Mouse (Mus musculus) limb, embryonic 15.5 days (tissue): Measurements from ENCODE around the gene Gm11168. TPM values are rescaled to one million over a fixed set of nuclear protein-coding genes. Genes with fewer than 3 reads are reported as not detected.
"Not testable (repeated sequence)": the region's sequence is repeated elsewhere in the genome, so short reads cannot be mapped to it uniquely, and the experiment has no call there.

Source experiments
- ATAC-seq: fragments of 200-750 bp; cut with Nextera tagmentation; 2 replicates; pipeline ENCODE4 v1.8.0; 2017; ENCODE audit warnings: low read depth, moderate TSS enrichment; ENCODE audit not compliant: insufficient number of reproducible peaks, low FRiP score, low TSS enrichment
- H3K27ac ChIP-seq: fragments of 300-500 bp; sonication (generic); 2 replicates; pipeline ENCODE4 v1.5.1; 2015; ENCODE audit warnings: moderate library complexity, mild to moderate bottlenecking, inconsistent platforms
- H3K27me3 ChIP-seq: fragments of 300-500 bp; sonication (generic); 2 replicates; pipeline ENCODE4 v1.6.1; 2015; ENCODE audit warnings: inconsistent platforms
- H3K36me3 ChIP-seq: fragments of 300-500 bp; sonication (generic); 2 replicates; pipeline ENCODE4 v1.6.1; 2015; ENCODE audit warnings: inconsistent platforms
- H3K4me1 ChIP-seq: fragments of 300-500 bp; sonication (generic); 2 replicates; pipeline ENCODE4 v1.6.1; 2015; ENCODE audit warnings: inconsistent platforms
- H3K4me2 ChIP-seq: fragments of 300-500 bp; sonication (generic); 2 replicates; pipeline ENCODE4 v1.6.1; 2015; ENCODE audit warnings: mild to moderate bottlenecking, inconsistent platforms
- H3K4me3 ChIP-seq: fragments of 300-500 bp; sonication (generic); 2 replicates; pipeline ENCODE4 v1.5.1; 2015; ENCODE audit warnings: mild to moderate bottlenecking, inconsistent platforms
- H3K9ac ChIP-seq: fragments of 300-500 bp; sonication (generic); 2 replicates; pipeline ENCODE4 v1.6.1; 2015; ENCODE audit warnings: inconsistent platforms
- H3K9me3 ChIP-seq: fragments of 300-500 bp; sonication (generic); 2 replicates; pipeline ENCODE4 v1.6.1; 2016; ENCODE audit warnings: inconsistent platforms
- WGBS: fragments of 180-500 bp; shearing (Covaris S2); methylation state at CpG from one replicate; pipeline ENCODE4 v1.1.7; 2015; 5-methylcytosine and 5-hydroxymethylcytosine counted together
- polyA plus RNA-seq: library from polyadenylated mRNA; unstranded; fragments of >200 nt; fragmentation: Nextera tagmentation; extraction: Ambion mirVana; gene quantifications from 2 replicates; pipeline ENCODE4 v1.2.1, GENCODE M21; 2015

The Gm11168 gene
- polyA plus RNA-seq: not detected in 2 replicates

- not testable (repeated sequence) for H3K4me2 ChIP-seq, H3K27me3 ChIP-seq, H3K4me1 ChIP-seq, H3K36me3 ChIP-seq, H3K9me3 ChIP-seq, H3K9ac ChIP-seq, H3K27ac ChIP-seq, H3K4me3 ChIP-seq, ATAC-seq
- 69% methylated on average over 6 of the region's 14 CpGs for WGBS
Observed at GRCm38 (mm10) chr9:3002794-3003396, at the start of gene Gm11168. Gene Gm11168 (plus strand): TSS chr9:3003346.

GRCm38 (mm10) chr9:3000445-3000972 lies 2.6 kb upstream of the Gm11168 start, which contains the start of gene Gm10722:
Gene Gm10722 (plus strand): TSS chr9:3000922.
- not testable (repeated sequence) for H3K9ac ChIP-seq, H3K27ac ChIP-seq, H3K9me3 ChIP-seq, H3K4me3 ChIP-seq, H3K4me2 ChIP-seq, H3K36me3 ChIP-seq, ATAC-seq, H3K4me1 ChIP-seq, H3K27me3 ChIP-seq
- WGBS: 72% methylated on average over 12 of the region's 12 CpGs

- H3K9ac ChIP-seq, H3K4me1 ChIP-seq, H3K27me3 ChIP-seq, ATAC-seq, H3K4me3 ChIP-seq, H3K4me2 ChIP-seq, H3K27ac ChIP-seq, H3K36me3 ChIP-seq, H3K9me3 ChIP-seq: not testable (repeated sequence)
- 64% methylated on average over 8 of the region's 8 CpGs for WGBS
Observed at GRCm38 (mm10) chr9:3001006-3001405, 2.1 kb upstream of the Gm11168 start.

GRCm38 (mm10) chr9:3001948-3002659 lies 1.0 kb upstream of the Gm11168 start:
- ATAC-seq: peak; percentile 89
- not testable (repeated sequence) for H3K4me1 ChIP-seq, H3K27ac ChIP-seq, H3K9ac ChIP-seq, H3K4me3 ChIP-seq, H3K36me3 ChIP-seq, H3K4me2 ChIP-seq, H3K27me3 ChIP-seq, H3K9me3 ChIP-seq
- WGBS: 70% methylated on average over 9 of the region's 11 CpGs

- H3K27me3 ChIP-seq, H3K36me3 ChIP-seq, H3K4me2 ChIP-seq, H3K27ac ChIP-seq, H3K9ac ChIP-seq, ATAC-seq, H3K4me3 ChIP-seq, H3K4me1 ChIP-seq, H3K9me3 ChIP-seq: not testable (repeated sequence)
- WGBS: 81% methylated on average over 1 of the region's 5 CpGs
Observed at GRCm38 (mm10) chr9:3006179-3006578, 3.0 kb downstream of the Gm11168 start.

- 72% methylated on average over 8 of the region's 8 CpGs for WGBS
- H3K27me3 ChIP-seq, H3K4me3 ChIP-seq, H3K9ac ChIP-seq, H3K9me3 ChIP-seq, H3K36me3 ChIP-seq, H3K4me1 ChIP-seq, H3K27ac ChIP-seq, H3K4me2 ChIP-seq: not testable (repeated sequence)
- peak; percentile 74; the same call in 1 of the 2 replicates for ATAC-seq
Observed at GRCm38 (mm10) chr9:3006636-3007035, 3.5 kb downstream of the Gm11168 start.

GRCm38 (mm10) chr9:3007272-3007671 lies 4.1 kb downstream of the Gm11168 start:
- WGBS: 76% methylated on average over 8 of the region's 9 CpGs
- H3K4me2 ChIP-seq: not testable (repeated sequence)

GRCm38 (mm10) chr9:3009331-3009730 lies 6.2 kb downstream of the Gm11168 start:
- H3K4me2 ChIP-seq, H3K36me3 ChIP-seq, H3K9ac ChIP-seq, H3K4me1 ChIP-seq, H3K4me3 ChIP-seq, H3K9me3 ChIP-seq, H3K27me3 ChIP-seq, H3K27ac ChIP-seq: not testable (repeated sequence)
- ATAC-seq: peak; percentile 60; the same call in 1 of the 2 replicates
- no CpG with 5 or more reads among the region's 5 CpGs for WGBS

More at GRCm38 (mm10) chr9:3007272-3007671, 4.1 kb downstream of the Gm11168 start:
- not testable (repeated sequence) for H3K4me3 ChIP-seq, H3K27ac ChIP-seq, H3K9ac ChIP-seq, H3K36me3 ChIP-seq, H3K27me3 ChIP-seq, ATAC-seq, H3K9me3 ChIP-seq, H3K4me1 ChIP-seq

GRCm38 (mm10) chr9:3012054-3012621 lies 9.0 kb downstream of the Gm11168 start:
- H3K4me1 ChIP-seq, H3K9me3 ChIP-seq, H3K36me3 ChIP-seq, H3K9ac ChIP-seq, H3K4me2 ChIP-seq, H3K27ac ChIP-seq, H3K27me3 ChIP-seq, H3K4me3 ChIP-seq, ATAC-seq: not testable (repeated sequence)
- WGBS: 88% methylated on average over 3 of the region's 7 CpGs

- H3K36me3 ChIP-seq, H3K27me3 ChIP-seq, H3K4me2 ChIP-seq, H3K4me1 ChIP-seq, H3K27ac ChIP-seq, H3K4me3 ChIP-seq, H3K9me3 ChIP-seq, H3K9ac ChIP-seq: not testable (repeated sequence)
- peak; percentile 75 for ATAC-seq
- no CpG with 5 or more reads among the region's 11 CpGs for WGBS
Observed at GRCm38 (mm10) chr9:3012733-3013279, 9.7 kb downstream of the Gm11168 start, which contains the start of gene Gm10721. Gene Gm10721 (plus strand): TSS chr9:3013140.

- not testable (repeated sequence) for H3K36me3 ChIP-seq, H3K27ac ChIP-seq, H3K4me3 ChIP-seq, H3K9ac ChIP-seq, ATAC-seq, H3K9me3 ChIP-seq, H3K27me3 ChIP-seq, H3K4me1 ChIP-seq, H3K4me2 ChIP-seq
- 70% methylated on average over 5 of the region's 9 CpGs for WGBS
Observed at GRCm38 (mm10) chr9:3015354-3015753, 12.2 kb downstream of the Gm11168 start, which contains the start of gene Gm10720. Gene Gm10720 (plus strand): TSS chr9:3015654.

- 79% methylated on average over 6 of the region's 6 CpGs for WGBS
- not testable (repeated sequence) for H3K4me2 ChIP-seq, H3K9me3 ChIP-seq, ATAC-seq, H3K27ac ChIP-seq, H3K4me1 ChIP-seq, H3K9ac ChIP-seq, H3K27me3 ChIP-seq, H3K36me3 ChIP-seq, H3K4me3 ChIP-seq
Observed at GRCm38 (mm10) chr9:3015896-3016295, 12.8 kb downstream of the Gm11168 start.
